Mouse (Mus musculus) neural tube, embryonic 11.5 days (tissue): ENCODE data around the gene Msi2. TPM values are rescaled to one million over a fixed set of nuclear protein-coding genes. Genes with fewer than 3 reads are reported as not detected.

ENCODE experiments used
- ATAC-seq: fragments of 200-750 bp; cut with Nextera tagmentation; 2 replicates; pipeline ENCODE4 v1.8.0; 2017; ENCODE audit warnings: moderate number of reproducible peaks, mild to moderate bottlenecking, moderate TSS enrichment, moderate library complexity; ENCODE audit not compliant: insufficient read depth, low FRiP score, low TSS enrichment
- DNase-seq: peaks from one replicate; pipeline ENCODE4 v3.0.0-alpha.2; 2015; ENCODE audit warnings: low spot score
- H3K27ac ChIP-seq: fragments of 300-500 bp; sonication (generic); 2 replicates; pipeline ENCODE4 v1.5.1; 2014; ENCODE audit warnings: low read depth, mild to moderate bottlenecking, low read length
- H3K27me3 ChIP-seq: fragments of 300-500 bp; sonication (generic); 2 replicates; pipeline ENCODE4 v1.6.1; 2014; ENCODE audit warnings: mild to moderate bottlenecking, low read length, mixed read lengths; ENCODE audit not compliant: control insufficient read depth, insufficient read depth
- H3K36me3 ChIP-seq: fragments of 300-500 bp; sonication (generic); 2 replicates; pipeline ENCODE4 v1.6.1; 2014; ENCODE audit warnings: mild to moderate bottlenecking, low read length, moderate library complexity, mixed read lengths; ENCODE audit not compliant: control insufficient read depth, insufficient read depth
- H3K4me1 ChIP-seq: fragments of 300-500 bp; sonication (generic); 2 replicates; pipeline ENCODE4 v1.6.1; 2014; ENCODE audit warnings: low read length, mixed read lengths; ENCODE audit not compliant: control insufficient read depth, insufficient read depth
- H3K4me2 ChIP-seq: fragments of 300-500 bp; sonication (generic); 2 replicates; pipeline ENCODE4 v1.6.1; 2014; ENCODE audit warnings: low read depth, mild to moderate bottlenecking, moderate library complexity
- H3K4me3 ChIP-seq: fragments of 300-500 bp; sonication (generic); 2 replicates; pipeline ENCODE4 v1.5.1; 2014; ENCODE audit warnings: low read depth, low read length
- H3K9ac ChIP-seq: fragments of 300-500 bp; sonication (generic); 2 replicates; pipeline ENCODE4 v1.6.1; 2014; ENCODE audit warnings: mild to moderate bottlenecking, low read length
- H3K9me3 ChIP-seq: fragments of 300-500 bp; sonication (generic); 2 replicates; pipeline ENCODE4 v1.6.1; 2016; ENCODE audit warnings: low read length; ENCODE audit not compliant: control insufficient read depth
- WGBS: fragments of 180-500 bp; shearing (Covaris S2); extraction: QIAGEN DNeasy Blood & Tissue Kit; methylation state at CpG from one replicate; pipeline ENCODE4 v1.1.7; 2014; 5-methylcytosine and 5-hydroxymethylcytosine counted together
- polyA plus RNA-seq: library from polyadenylated mRNA; unstranded; fragments of >200 nt; fragmentation: Nextera tagmentation; extraction: Ambion mirVana; gene quantifications from 2 replicates; pipeline ENCODE4 v1.2.1, GENCODE M21; 2014

The Msi2 gene
- polyA plus RNA-seq, 1 experiment from 2014 or later: 20.6 TPM

DNA sequence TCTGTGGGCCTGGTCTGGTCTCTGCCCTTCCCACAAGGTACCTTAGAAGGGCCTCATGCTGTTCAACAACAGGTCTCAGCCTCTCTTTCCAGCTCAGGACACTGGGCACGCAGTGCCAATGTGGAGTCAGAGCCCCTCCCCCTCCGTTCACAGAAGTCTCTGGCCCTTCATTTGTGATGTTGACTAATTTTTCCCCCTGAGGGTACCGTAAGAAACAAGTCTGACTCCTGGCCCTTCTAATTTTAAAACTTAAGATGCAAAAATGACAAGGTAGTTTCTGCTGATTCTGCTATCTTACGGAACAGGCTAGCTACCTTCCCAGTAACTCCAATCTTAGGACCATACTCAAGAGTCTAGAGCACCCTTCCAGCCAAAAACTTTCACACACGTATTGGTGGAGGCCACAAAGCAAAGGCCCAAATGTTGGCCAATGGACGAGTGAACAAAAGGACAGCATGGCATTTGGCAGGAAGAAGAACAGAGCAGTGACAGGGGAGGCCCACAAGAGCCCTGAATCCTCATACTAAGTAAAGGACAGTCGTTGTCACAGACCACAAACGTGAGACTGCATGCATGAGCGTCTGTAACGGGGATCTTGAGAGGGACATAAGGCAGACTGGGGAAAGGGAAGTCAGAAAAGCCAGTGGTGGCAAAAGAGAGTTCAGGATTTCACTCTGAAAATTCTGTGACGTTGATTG is 120.0 kb downstream of the Msi2 start:
- ATAC-seq: no peak
- no peak for DNase-seq
- Histone ChIP-seq H3K9me3 (no peaks in the 10 kb centered on the region), H3K4me3 (no peak overlapping the region), H3K4me1 (peaks cover 42% of the 10 kb centered on the region), H3K4me2 (no peak overlapping the region), H3K27me3 (no peaks in the 10 kb centered on the region), H3K27ac (no peak overlapping the region), H3K9ac (no peak overlapping the region), H3K36me3 (no peaks in the 10 kb centered on the region)
- 71% methylated on average over 11 of the region's 11 CpGs for WGBS

- H3K36me3 ChIP-seq: 0 out of 2 replicates have a peak, but pooled peaks cover 4% of the 10 kb centered on the region
- no peak overlapping the region for H3K4me3 ChIP-seq
- no peak for DNase-seq
- no peaks in the 10 kb centered on the region for H3K9me3 ChIP-seq
- H3K4me1 ChIP-seq: peaks cover 41% of the 10 kb centered on the region
- peak overlapping the region; percentile 61; the same call in 1 of the 2 replicates for H3K27ac ChIP-seq
- no peak overlapping the region for H3K9ac ChIP-seq
- ATAC-seq: no peak
- 35% methylated on average over 4 of the region's 4 CpGs for WGBS
- no peak overlapping the region for H3K4me2 ChIP-seq
- no peaks in the 10 kb centered on the region for H3K27me3 ChIP-seq
Observed at GRCm38 (mm10) chr11:88595616-88596015, 122.7 kb downstream of the Msi2 start.

GRCm38 (mm10) chr11:88594804-88595611 is 123.3 kb downstream of the Msi2 start:
- WGBS: 52% methylated on average over 13 of the region's 13 CpGs
- 0 out of 2 replicates have a peak, but pooled peaks cover 4% of the 10 kb centered on the region for H3K36me3 ChIP-seq
- H3K4me1 ChIP-seq: peaks cover 36% of the 10 kb centered on the region
- no peak overlapping the region for H3K9ac ChIP-seq
- DNase-seq (no peak), ATAC-seq (no peak; the same call in 1 of the 2 replicates)
- H3K27me3 ChIP-seq: no peaks in the 10 kb centered on the region
- no peak overlapping the region for H3K4me2 ChIP-seq
- H3K27ac ChIP-seq: peak overlapping the region; percentile 61
- no peaks in the 10 kb centered on the region for H3K9me3 ChIP-seq
- H3K4me3 ChIP-seq: no peak overlapping the region

DNA sequence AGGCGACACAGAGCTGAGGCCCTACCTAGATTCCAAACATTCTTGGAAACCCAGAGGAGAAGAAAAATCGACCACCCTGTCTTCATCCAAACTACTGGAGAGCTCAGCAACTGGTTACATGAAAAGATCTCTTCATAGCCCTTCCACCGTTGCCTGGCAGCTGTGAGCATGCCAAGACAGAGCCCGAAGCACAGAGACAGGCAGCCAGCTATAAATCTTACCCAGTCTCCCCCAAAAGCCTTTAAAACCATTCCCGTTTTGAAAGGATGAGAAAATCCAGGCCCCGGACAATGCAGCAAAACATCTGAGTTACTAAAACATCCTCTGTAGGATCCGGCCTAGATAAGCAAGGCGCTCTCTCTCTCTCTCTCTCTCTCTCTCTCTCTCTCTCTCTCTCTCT is 124.3 kb downstream of the Msi2 start:
- Histone ChIP-seq H3K4me3 (no peak overlapping the region), H3K4me2 (no peak overlapping the region), H3K27ac (peak overlapping the region; percentile 61; the same call in 1 of the 2 replicates), H3K36me3 (0 out of 2 replicates have a peak, but pooled peaks cover 4% of the 10 kb centered on the region), H3K9ac (no peak overlapping the region), H3K27me3 (no peaks in the 10 kb centered on the region), H3K9me3 (no peaks in the 10 kb centered on the region), H3K4me1 (peaks cover 40% of the 10 kb centered on the region)
- WGBS: 8% methylated on average over 8 of the region's 8 CpGs
- ATAC-seq (peak; percentile 76; the same call in 1 of the 2 replicates), DNase-seq (peak; percentile 55)

GRCm38 (mm10) chr11:88592099-88592498 is 126.2 kb downstream of the Msi2 start:
- Histone ChIP-seq H3K36me3 (0 out of 2 replicates have a peak, but pooled peaks cover 4% of the 10 kb centered on the region), H3K27ac (no peak overlapping the region), H3K27me3 (no peaks in the 10 kb centered on the region), H3K4me1 (peaks cover 54% of the 10 kb centered on the region), H3K4me2 (no peak overlapping the region), H3K4me3 (no peak overlapping the region), H3K9me3 (no peaks in the 10 kb centered on the region), H3K9ac (no peak overlapping the region)
- WGBS: 93% methylated on average over 8 of the region's 8 CpGs
- ATAC-seq (no peak), DNase-seq (no peak)

GRCm38 (mm10) chr11:88590647-88591046 is 127.7 kb downstream of the Msi2 start:
- Histone ChIP-seq H3K4me3 (no peak overlapping the region), H3K4me2 (no peak overlapping the region), H3K27ac (no peak overlapping the region), H3K4me1 (peaks cover 62% of the 10 kb centered on the region), H3K27me3 (no peaks in the 10 kb centered on the region), H3K36me3 (0 out of 2 replicates have a peak, but pooled peaks cover 4% of the 10 kb centered on the region), H3K9me3 (no peaks in the 10 kb centered on the region), H3K9ac (no peak overlapping the region)
- 81% methylated on average over 5 of the region's 5 CpGs for WGBS
- no peak for DNase-seq
- ATAC-seq: no peak

DNA sequence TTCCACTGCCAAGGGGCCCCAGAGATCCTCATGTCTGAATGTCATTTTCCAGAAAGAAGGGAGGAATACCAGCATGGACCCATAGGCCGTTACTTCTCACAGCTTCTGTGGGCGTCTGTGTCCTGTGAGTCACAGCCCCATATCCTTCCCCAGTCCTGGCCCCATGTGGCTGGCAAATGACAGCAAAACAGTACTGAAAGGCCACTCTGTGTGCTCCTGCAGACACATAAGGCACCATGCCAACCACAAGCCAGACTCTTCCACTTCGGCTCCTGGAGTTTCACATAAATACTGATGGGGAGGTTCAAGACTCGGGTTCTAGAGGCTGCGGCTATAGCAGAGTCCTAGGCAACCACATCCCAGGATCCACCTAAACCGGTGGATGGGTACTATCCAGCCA is 128.7 kb downstream of the Msi2 start:
- H3K4me3 ChIP-seq: no peak overlapping the region
- H3K4me1 ChIP-seq: peaks cover 59% of the 10 kb centered on the region
- H3K4me2 ChIP-seq: no peak overlapping the region
- no peaks in the 10 kb centered on the region for H3K27me3 ChIP-seq
- ATAC-seq: no peak
- DNase-seq: no peak
- H3K27ac ChIP-seq: peak overlapping the region; percentile 94
- no peaks in the 10 kb centered on the region for H3K9me3 ChIP-seq
- H3K36me3 ChIP-seq: 0 out of 2 replicates have a peak, but pooled peaks cover 4% of the 10 kb centered on the region
- WGBS: 84% methylated on average over 6 of the region's 6 CpGs
- H3K9ac ChIP-seq: no peak overlapping the region

GRCm38 (mm10) chr11:88588688-88589210 is 129.6 kb downstream of the Msi2 start:
- Histone ChIP-seq H3K36me3 (0 out of 2 replicates have a peak, but pooled peaks cover 4% of the 10 kb centered on the region), H3K4me3 (no peak overlapping the region), H3K9ac (no peak overlapping the region), H3K27me3 (no peaks in the 10 kb centered on the region), H3K9me3 (no peaks in the 10 kb centered on the region), H3K4me1 (peaks cover 64% of the 10 kb centered on the region), H3K4me2 (no peak overlapping the region), H3K27ac (peak overlapping the region; percentile 94)
- ATAC-seq (no peak), DNase-seq (peak; percentile 35)
- 51% methylated on average over 9 of the region's 9 CpGs for WGBS
